Mouse (Mus musculus): ENCODE results near the gene Bcam.
"Not testable (repeated sequence)": the region's sequence is repeated elsewhere in the genome, so short reads cannot be mapped to it uniquely, and the experiment has no call there.

The Bcam gene

DNA sequence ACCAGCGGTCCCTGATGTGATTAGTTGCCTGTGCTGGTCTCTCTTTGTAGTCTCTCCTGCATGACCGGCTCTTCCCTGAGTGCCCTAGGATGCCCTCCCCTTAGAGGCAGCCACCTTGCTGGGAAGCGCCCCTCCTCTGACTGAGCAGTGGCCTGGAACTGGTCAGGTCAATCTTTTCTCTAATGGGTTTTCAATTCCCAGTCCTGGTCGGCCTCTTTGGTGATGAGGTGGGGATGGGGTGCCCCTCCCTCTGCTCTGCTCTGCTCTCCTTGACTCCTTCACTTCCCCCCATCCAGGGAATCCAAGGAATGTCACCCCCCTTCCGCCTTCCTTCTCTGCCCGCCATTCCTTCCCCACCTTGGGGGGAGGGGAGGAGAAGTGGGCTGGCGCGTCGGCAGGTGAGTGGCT, at the start of gene Bcam:
Gene Bcam (minus strand): TSS at position 33 of the 408 bp plus-strand sequence.
- no peak for DNase-seq (ENCODE audit: low read depth, low spot score)

DNA sequence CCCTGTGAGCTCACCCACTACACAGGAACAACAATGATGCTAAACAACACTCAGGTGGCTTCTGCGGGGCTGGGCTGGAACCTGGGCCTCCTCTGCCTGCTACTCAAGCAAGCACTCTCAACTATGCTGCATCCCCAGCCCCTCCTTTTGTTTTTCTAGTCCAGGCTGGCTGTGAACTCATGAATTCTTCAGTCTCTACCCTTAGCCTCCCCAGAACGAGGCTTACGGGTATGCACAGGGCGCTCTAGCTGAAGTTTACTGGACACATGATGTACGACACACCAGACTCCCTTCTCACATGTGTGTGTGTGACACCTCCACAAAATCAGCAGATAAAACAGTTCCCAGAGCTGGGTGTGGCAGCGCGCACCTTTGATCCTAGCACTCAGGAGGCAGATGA, 48.1 kb upstream of the Bcam start:
- DNase-seq (ENCODE audit: low read depth, low spot score): no peak

DNA sequence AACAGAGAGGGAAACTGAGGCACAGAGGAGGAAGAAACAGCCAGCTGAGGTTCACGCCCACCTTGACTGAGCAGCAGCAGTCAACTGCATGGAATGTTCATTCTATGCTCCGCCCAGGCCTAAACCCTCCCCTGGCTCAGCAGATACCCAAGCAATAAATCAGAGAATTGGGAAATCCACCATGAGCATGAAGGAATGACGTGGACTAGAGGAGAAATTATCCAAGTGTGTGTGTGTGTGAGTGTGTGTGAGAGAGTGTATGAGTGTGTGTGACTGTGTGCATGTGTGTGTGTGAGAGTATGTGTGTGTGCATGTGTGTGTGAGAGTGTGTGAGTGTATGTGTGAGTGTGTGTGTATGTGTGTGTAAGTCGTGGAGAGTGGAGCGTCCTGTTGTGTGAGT, 47.6 kb upstream of the Bcam start:
- no peak for DNase-seq (ENCODE audit: low read depth, low spot score)

DNA sequence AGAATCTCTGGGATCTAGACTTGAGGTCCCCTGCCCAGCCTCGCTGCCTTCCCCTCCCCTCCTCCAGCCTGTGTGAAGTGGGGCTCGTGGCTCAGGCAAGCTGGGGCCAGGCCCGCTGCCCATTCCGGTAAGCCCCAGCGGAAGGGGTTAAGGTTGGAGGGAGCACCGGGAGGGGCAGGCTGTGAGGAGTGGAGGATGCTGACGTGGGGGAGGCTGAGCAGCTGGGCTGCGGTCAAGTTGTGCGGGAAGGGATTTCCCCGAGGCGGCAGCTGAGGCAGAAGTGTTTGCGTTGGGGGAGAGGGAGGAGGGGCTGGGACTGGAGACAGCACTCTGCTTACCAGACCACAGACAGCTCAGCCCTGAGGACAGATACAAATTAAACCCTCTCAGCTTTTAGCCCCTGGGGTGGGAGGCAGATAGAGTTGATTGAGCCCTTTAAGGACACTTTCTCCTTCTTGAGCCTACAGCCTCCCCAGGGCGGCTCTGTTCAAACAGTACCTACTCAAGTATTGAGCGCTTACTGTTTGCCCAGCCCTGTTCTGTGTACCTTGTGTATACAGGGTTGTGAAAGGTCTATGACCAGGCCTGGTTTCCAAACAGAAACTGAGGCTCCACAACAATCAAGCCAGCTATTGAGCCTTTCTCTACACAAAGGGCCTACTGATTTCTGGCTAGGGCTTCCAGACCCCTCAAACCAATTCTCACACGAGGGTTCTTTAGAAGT, 46.7 kb upstream of the Bcam start:
- no peak for DNase-seq (ENCODE audit: low read depth, low spot score)

DNA sequence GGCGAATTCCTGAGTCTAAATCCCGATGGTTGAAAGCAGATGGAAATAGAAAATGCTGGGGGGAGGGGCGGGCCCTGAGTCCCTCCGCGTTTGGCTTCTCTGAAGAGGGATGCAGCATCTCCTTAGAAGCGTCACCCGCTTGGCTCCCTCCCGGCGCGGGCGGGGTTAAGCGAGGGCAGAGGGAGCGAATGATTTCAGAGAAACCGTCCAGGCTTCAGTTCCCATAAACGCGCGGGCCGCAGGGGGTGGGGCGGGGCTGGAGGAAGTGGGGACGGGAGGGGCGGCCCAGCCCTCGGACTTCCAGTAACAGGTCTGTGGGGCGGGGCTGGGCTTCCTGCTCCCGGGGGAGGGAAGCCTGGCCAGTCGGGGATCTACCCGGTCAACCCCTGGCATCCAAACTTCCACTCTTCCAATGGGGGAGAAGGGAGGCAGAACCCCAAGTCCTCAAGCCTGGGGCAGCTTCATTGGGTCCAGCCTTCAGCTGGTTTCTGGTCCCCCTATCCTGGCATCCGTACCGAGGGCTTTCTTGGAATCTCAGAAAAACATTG, 45.5 kb upstream of the Bcam start:
- DNase-seq (ENCODE audit: low read depth, low spot score): no peak

DNA sequence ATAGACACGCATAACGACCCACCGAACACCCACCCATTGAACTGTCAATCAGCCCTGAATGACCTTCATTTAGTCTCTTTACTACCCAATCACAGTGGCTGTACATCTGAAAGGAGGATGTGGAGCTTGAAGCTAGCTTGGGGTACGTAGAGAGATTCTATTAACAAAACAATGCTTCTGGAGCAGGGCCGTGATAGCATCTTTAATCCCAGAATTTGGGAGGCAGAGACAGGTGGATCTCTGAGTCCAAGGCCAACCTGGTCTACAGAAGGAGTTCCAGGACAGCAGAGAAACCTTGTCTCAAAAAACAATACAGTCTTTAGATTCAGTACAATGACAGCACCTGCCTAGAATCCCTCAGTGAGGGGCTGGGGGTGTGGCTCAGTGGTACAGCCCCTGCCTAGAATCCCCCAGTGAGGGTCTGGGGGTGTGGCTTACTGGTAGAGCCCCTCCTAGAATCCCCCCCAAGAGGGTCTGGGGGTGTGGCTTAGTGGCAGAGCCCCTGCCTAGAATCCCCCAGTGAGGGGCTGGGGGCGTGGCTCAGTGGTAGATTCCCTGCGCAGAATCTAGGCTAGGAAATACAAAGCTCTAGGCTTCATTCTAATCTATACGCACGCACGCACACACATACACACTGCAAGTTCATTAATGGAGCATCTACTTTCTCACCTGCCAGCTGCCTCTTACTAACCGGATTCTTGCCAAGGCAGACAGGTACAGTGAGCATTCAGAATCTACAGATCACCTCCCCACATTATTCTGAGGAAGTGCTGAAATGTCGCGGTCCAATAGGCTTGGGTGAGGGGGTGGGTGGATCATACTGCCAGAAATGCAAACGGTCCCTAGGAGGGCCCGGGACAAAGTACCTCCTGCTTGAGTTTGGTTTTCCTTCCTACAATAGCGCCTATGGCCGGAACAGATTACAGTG, 44.7 kb upstream of the Bcam start:
- DNase-seq (ENCODE audit: low read depth, low spot score): no peak

DNA sequence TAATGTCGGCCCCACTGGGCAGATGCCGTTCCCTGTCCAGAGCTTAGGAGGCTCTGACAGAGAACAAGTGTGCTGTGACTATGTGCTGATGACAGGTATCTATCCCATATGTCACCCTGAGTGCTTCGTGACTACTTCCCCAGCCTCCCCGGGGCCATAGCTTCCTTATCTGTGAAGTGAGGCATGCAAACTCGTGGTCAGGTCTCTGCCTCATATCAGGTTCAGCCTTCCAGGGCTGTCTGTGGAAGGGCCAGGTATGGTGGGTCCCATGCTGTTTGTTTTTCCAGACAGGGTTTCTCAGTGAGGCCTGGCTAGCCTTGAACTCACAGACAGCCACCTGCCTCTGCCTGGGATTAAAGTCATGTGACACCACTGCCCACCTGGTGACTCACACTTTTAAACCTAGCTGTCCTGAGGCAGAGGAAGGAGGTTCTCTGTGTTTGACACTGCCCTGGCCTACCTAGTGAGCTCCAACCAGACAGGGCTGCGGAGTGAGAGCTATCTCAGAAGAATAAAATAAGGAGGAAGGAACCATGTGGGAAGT, 42.8 kb upstream of the Bcam start:
- no peak for DNase-seq (ENCODE audit: low read depth, low spot score)

DNA sequence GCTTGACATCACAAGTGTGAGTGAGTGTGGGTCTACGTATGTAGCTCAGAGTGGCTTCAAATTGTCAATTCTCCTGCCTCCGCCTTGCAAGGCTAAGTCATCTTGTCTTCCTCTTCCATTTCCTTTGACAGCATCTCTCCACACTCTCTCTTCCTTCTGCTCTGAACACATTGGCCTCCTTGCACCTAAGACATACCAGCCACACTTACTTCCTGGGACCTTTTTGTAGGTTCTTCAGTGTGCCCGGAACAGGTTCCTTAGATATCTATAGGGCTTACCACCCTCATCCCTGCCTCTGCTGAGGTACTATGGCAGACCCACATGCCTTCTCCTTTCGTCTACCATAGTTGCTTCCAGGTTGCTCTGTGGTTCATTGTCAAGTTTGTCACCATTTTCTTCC, 42.3 kb upstream of the Bcam start:
- DNase-seq (ENCODE audit: low read depth, low spot score): no peak

DNA sequence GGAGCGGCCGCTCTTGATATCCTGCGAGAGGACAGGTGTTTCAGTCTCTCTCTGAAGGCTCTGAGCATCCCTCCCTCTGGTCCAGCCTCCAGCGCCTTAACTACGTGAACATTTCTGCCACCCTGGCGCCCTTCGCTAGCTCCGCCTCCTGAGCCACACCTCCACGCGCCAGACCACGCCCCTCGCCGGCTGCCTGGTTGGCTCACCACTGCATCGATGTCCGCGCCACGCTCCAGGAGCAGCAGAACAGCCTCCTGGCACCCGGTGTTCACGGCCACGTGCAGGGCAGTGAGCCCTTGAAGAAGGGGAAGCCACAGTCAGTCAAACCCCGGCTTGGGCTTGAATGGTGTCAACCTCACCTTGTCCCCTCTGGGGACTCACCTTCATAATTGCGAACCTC, 40.3 kb upstream of the Bcam start:
- DNase-seq (ENCODE audit: low read depth, low spot score): no peak

DNA sequence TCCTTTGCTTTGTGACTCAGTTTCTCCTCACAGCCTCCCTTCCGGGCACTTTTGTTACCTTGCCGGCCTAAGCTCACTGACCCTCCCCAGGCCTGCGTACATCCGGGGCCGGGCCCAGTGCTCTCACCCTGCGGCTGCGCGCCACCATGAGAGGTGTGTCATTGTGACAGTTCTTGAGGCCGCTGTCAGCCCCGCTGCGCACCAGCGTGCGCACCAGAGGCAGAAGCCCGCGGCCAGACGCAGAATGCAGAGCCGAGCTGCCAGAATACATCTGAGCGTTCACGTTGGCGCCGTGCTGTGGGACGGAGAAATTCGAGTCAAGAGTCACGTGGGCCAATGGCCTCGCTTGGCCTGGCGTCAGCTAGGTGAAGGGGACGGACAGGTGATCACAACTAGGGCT, 38.6 kb upstream of the Bcam start:
- DNase-seq (ENCODE audit: low read depth, low spot score): no peak

DNA sequence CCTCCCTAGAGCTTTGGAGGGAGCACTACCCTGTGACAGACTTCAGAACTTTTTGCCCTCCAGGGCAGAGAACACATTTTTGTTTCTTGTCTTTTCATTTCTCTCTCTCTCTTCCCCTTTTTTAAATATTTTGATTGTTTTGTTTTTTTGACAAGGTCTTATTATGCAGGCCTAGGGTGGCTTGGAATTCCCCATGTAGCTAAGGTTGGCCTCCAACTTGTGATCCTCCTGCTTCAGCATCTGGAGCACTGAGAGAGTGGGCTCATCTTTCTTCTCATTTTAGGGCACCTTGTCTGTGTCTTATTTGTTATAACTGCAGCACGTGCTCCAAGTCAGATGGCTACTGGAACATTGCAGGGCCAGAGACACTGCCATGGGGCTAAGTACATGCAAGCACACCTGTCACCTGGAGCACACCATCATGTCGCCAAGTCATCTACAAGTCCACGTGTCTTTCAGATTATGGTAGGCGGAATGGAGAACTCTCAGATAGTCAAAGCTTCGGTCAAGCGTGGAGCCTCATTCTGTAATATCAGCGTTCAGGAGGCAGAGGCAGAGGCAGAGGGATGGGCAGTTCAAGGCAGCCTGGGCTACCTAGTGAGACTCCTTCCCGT, 35.6 kb upstream of the Bcam start:
- DNase-seq (ENCODE audit: low read depth, low spot score): no peak

DNA sequence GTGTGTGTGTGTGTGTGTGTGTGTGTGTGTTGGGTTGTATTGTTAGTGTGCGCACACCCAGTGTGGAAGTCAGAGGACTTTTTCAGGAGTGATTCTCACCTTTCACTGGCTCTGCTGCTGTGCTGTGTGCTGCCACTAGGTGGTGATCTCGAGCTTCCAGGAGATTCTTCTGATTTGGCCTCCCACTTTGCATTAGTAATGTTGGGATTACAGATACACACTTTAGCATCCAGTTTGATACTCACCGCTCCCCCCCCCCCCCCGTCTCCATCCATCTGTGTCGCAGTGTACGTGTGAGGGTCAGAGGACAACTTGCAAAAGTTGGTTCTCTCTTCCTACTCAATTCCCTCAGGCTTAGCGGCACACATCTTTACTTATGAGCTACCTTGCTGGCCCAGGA, 32.2 kb upstream of the Bcam start:
- no peak for DNase-seq (ENCODE audit: low read depth, low spot score)

DNA sequence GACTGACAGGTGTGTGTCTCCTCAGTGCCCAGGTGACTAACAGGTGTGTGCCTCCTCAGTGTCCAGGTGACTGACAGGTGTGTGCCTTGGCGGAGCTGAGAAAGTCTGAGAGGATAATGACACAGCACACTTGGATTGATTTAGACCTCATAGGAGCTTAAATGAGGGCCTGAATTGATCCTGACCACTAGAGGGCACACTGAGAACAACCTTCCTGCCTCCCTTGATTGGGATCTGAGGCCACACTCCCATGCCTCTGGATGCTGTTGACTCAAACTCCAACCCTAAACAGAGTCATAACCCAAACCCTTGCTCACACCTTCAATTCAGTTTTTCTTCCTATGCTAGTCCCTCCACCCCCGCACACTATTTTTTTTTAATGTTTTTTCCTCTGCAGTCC, 29.9 kb upstream of the Bcam start:
- DNase-seq (ENCODE audit: low read depth, low spot score): no peak

DNA sequence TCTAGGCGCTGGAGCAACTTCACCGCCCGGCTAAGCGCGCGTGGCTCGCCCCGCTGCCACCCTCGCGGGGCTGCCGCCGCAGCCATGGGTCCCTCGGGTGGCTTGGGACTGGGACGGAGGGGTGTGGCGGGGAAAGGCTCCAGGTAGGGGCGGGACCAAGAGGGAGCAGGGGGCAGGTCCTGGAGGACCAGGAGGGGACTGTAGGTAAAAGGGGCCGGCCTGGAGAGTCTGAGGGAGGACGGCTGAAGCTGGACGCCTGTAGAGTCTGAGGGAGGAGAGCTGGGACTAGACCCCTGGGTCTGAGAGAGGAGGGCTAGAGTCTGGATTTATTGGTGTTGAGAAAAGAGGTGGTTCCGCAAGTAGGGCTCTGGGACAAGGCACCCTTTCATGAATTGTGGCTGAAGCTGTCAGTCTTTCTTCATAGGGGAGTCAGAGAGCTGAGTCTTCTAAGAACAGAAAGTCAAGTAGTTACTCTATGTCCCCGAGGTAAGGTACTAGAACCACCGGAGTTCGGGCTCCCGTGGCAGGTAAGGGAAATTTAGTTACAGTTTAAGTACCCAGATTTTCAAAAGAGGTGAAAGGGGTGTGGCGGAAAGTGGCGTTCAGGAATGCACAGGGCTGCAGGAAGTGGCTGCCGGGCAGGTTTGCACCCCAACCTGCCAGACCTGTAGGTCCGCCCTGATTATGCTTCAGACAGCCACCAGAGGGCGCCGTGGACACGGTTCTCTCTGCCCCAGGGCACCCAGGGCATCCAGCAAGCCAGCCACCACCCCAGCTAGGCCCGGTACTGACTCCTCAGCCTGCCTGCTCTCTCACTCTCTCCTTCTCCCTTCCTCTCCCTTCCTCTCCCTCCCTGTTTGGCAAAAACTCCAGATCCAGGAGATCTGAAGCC, 26.1 kb upstream of the Bcam start, which contains the start of gene Cblc:
Gene Cblc (minus strand): TSS at position 113 of the 892 bp plus-strand sequence.
- DNase-seq (ENCODE audit: low read depth, low spot score): no peak

DNA sequence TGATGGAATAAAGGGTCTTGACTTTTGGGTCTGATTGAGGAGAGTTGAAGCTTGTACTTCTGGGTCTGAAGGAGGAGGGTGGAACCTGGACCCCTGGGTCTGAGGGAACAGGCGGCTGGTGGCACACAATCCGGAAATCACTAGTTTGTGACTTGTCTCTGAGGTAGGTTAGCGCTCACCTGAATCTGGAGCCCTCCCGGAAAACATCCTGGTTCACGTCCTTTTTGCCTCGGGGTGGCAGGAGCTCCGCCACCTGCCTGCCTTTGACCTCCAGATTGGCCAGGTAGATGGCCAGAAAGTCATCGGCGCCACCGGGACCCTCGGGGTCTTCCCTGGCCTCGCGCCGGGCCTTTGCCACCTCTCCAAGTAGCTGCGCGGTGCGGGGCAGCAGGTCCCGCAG, 25.4 kb upstream of the Bcam start:
- no peak for DNase-seq (ENCODE audit: low read depth, low spot score)

DNA sequence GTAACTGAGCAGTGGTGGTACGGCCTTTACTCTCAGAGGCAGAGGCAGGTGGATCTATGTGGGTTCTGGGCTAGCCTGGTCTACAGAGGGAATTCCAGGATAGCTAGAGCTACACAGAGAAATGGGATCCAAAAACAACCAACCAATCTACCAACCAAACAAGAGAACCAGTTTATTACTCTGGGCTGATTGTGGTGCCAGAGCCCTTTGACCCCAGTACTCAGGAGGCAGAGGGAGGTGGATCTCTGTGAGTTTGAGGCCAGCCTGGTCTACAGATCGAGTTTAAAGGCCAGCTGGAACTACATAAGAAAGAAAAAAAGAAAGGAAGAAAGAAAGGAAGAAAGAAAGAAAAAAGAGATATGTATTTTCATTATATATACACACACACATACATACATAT, 24.4 kb upstream of the Bcam start:
- DNase-seq (ENCODE audit: low read depth, low spot score): no peak

DNA sequence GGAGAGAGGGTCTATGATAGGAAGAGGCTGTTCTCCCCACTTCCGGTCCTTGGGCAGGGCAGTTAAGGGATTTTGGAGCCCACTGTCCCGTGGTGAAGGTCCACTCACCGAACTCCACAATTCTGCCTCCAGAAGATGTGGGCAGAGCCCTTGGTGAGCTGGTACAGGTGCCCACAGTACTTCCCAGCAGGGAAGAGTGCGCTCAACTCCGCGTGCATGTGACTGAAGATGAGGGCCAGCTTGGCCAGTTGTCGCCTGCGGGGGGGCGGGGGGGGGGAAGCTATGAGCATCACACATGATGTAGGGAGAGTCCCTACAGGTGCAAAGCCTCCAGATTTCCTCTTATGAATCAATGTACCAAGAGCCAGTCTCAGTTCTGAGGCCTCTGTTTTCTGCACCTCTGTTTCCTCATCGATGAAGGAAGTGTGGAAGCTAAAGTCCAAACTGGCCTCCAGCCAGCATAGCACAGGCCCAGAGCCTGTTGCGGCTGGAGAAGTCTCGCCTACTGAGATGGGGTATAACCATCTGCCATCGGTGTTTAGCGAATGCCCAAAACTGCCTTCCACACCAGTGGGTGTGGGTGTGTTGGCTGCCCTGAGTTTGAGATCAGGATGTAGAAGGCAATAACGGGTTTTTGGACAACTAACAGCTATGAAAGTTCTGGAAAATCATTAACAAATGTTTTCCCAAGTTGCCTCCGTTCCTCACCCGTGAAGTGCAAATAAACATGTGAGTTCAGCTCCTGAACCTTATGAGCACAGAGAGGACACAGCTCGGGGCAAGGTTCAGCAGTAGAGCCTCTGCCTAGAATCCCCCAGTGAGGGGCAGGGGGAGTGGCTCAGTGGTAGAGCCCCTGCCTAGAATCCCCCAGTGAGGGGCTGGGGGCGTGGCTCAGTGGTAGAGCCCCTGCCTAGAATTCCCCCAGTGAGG, 22.1 kb upstream of the Bcam start:
- DNase-seq (ENCODE audit: low read depth, low spot score): no peak

DNA sequence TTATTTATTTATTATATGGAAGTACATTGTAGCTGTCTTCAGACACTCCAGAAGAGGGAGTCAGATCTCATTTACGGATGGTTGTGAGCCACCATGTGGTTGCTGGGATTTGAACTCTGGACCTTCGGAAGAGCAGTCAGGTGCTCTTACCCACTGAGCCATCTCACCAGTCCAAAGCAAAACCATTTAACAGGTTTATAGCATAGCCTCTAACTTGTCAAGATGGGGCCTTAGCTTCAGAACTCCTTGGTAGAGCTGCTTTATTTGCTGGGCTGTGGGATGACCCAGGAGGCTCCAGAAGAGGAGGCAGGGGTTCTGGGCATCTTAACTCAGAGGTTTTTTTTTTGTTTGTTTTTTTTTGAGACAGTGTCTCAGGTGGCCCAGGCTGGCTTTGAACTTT, 20.7 kb upstream of the Bcam start:
- DNase-seq (ENCODE audit: low read depth, low spot score): not testable (repeated sequence)

DNA sequence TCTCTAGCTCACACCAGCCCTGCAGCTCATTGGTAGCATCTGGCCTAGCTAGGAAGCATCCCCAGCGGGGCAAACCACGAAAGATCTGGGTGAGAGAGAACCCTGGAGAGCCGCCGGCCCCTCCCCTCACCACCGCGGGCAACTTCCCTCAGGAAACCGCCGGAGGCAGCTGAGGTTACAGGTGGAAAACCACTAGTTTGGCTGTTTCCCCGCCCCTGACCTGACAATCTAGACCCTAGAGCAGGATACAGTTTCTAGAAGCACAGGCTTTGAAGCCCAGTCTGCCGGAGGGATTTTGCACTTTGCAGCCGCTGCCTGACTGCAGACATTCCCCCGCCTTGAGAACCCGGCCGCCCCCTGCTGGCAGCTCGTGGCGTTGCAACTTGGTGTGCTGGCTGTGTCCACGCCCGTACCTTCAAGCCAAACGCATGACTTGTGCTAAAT, 19.1 kb upstream of the Bcam start:
- peak; percentile 73 for DNase-seq (ENCODE audit: low read depth, low spot score)
